Mouse (Mus musculus) neural tube, embryonic 11.5 days (tissue): Measurements from ENCODE around the gene Cdkn1c. TPM values are rescaled to one million over a fixed set of nuclear protein-coding genes. Genes with fewer than 3 reads are reported as not detected.
A peak's percentile ranks its signal among the peaks of the same experiment; 100 is the strongest.

Source experiments
- ATAC-seq: fragments of 200-750 bp; cut with Nextera tagmentation; 2 replicates; pipeline ENCODE4 v1.8.0; 2017; ENCODE audit warnings: moderate number of reproducible peaks, mild to moderate bottlenecking, moderate TSS enrichment, moderate library complexity; ENCODE audit not compliant: insufficient read depth, low FRiP score, low TSS enrichment
- DNase-seq: peaks from one replicate; pipeline ENCODE4 v3.0.0-alpha.2; 2015; ENCODE audit warnings: low spot score
- H3K27ac ChIP-seq: fragments of 300-500 bp; sonication (generic); 2 replicates; pipeline ENCODE4 v1.5.1; 2014; ENCODE audit warnings: low read depth, mild to moderate bottlenecking, low read length
- H3K27me3 ChIP-seq: fragments of 300-500 bp; sonication (generic); 2 replicates; pipeline ENCODE4 v1.6.1; 2014; ENCODE audit warnings: mild to moderate bottlenecking, low read length, mixed read lengths; ENCODE audit not compliant: control insufficient read depth, insufficient read depth
- H3K36me3 ChIP-seq: fragments of 300-500 bp; sonication (generic); 2 replicates; pipeline ENCODE4 v1.6.1; 2014; ENCODE audit warnings: mild to moderate bottlenecking, low read length, moderate library complexity, mixed read lengths; ENCODE audit not compliant: control insufficient read depth, insufficient read depth
- H3K4me1 ChIP-seq: fragments of 300-500 bp; sonication (generic); 2 replicates; pipeline ENCODE4 v1.6.1; 2014; ENCODE audit warnings: low read length, mixed read lengths; ENCODE audit not compliant: control insufficient read depth, insufficient read depth
- H3K4me2 ChIP-seq: fragments of 300-500 bp; sonication (generic); 2 replicates; pipeline ENCODE4 v1.6.1; 2014; ENCODE audit warnings: low read depth, mild to moderate bottlenecking, moderate library complexity
- H3K4me3 ChIP-seq: fragments of 300-500 bp; sonication (generic); 2 replicates; pipeline ENCODE4 v1.5.1; 2014; ENCODE audit warnings: low read depth, low read length
- H3K9ac ChIP-seq: fragments of 300-500 bp; sonication (generic); 2 replicates; pipeline ENCODE4 v1.6.1; 2014; ENCODE audit warnings: mild to moderate bottlenecking, low read length
- H3K9me3 ChIP-seq: fragments of 300-500 bp; sonication (generic); 2 replicates; pipeline ENCODE4 v1.6.1; 2016; ENCODE audit warnings: low read length; ENCODE audit not compliant: control insufficient read depth
- WGBS: fragments of 180-500 bp; shearing (Covaris S2); extraction: QIAGEN DNeasy Blood & Tissue Kit; methylation state at CpG from one replicate; pipeline ENCODE4 v1.1.7; 2014; 5-methylcytosine and 5-hydroxymethylcytosine counted together
- polyA plus RNA-seq: library from polyadenylated mRNA; unstranded; fragments of >200 nt; fragmentation: Nextera tagmentation; extraction: Ambion mirVana; gene quantifications from 2 replicates; pipeline ENCODE4 v1.2.1, GENCODE M21; 2014

Gene Cdkn1c
- polyA plus RNA-seq, 1 experiment from 2014 or later, result 1,204 TPM

- ATAC-seq, result peak; percentile 66
- no peak for DNase-seq
Observed at GRCm38 (mm10) chr7:143437231-143437893, 23.5 kb downstream of the Cdkn1c start.

GRCm38 (mm10) chr7:143433331-143433730 is 27.5 kb downstream of the Cdkn1c start:
- Histone ChIP-seq H3K4me2 (no peak overlapping the region), H3K9ac (no peak overlapping the region), H3K9me3 (no peaks in the 10 kb centered on the region), H3K4me3 (no peak overlapping the region), H3K27me3 (0 out of 2 replicates have a peak, but pooled peaks cover 4% of the 10 kb centered on the region), H3K27ac (0 out of 2 replicates have a peak overlapping the region, but pooled peaks have one; percentile 17), H3K4me1 (peaks cover 17% of the 10 kb centered on the region), H3K36me3 (no peaks in the 10 kb centered on the region)
- ATAC-seq (no peak), DNase-seq (no peak)
- 49% methylated on average over 7 of the region's 7 CpGs for WGBS

More at GRCm38 (mm10) chr7:143437231-143437893, 23.5 kb downstream of the Cdkn1c start:
- 15% methylated on average over 18 of the region's 18 CpGs for WGBS
- Histone ChIP-seq H3K4me2 (peak overlapping the region; percentile 76), H3K9me3 (no peaks in the 10 kb centered on the region), H3K9ac (peak overlapping the region; percentile 69), H3K4me3 (peak overlapping the region; percentile 39), H3K4me1 (peaks cover 21% of the 10 kb centered on the region), H3K36me3 (no peaks in the 10 kb centered on the region), H3K27me3 (0 out of 2 replicates have a peak, but pooled peaks cover 4% of the 10 kb centered on the region), H3K27ac (peak overlapping the region; percentile 51)

DNA sequence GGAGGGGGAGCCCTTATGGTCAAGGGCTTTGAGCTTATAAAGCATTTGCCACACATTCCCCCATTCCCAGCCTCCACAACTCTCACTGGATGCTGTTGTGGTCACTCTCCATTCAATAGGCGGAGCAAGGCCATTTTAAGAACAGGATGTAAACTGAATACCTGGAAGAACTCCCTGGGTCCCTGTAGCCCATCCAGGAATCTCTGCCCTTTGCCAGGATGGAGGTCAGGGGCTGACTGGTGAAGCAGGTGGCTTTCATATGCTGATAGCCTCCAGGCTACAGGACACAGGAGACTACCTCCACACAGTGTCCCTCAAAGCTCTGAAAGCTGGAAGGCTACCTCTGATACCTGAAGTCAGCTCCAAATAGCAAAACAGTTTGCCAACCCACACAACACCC is 28.2 kb downstream of the Cdkn1c start:
- no peaks in the 10 kb centered on the region for H3K9me3 ChIP-seq
- H3K4me3 ChIP-seq, result no peak overlapping the region
- H3K9ac ChIP-seq, result no peak overlapping the region
- H3K4me2 ChIP-seq, result no peak overlapping the region
- DNase-seq (no peak), ATAC-seq (no peak)
- H3K27ac ChIP-seq, result no peak overlapping the region
- H3K27me3 ChIP-seq, result 0 out of 2 replicates have a peak, but pooled peaks cover 4% of the 10 kb centered on the region
- H3K36me3 ChIP-seq, result no peaks in the 10 kb centered on the region
- 74% methylated on average over 1 of the region's 1 CpGs for WGBS
- H3K4me1 ChIP-seq, result peaks cover 13% of the 10 kb centered on the region

DNA sequence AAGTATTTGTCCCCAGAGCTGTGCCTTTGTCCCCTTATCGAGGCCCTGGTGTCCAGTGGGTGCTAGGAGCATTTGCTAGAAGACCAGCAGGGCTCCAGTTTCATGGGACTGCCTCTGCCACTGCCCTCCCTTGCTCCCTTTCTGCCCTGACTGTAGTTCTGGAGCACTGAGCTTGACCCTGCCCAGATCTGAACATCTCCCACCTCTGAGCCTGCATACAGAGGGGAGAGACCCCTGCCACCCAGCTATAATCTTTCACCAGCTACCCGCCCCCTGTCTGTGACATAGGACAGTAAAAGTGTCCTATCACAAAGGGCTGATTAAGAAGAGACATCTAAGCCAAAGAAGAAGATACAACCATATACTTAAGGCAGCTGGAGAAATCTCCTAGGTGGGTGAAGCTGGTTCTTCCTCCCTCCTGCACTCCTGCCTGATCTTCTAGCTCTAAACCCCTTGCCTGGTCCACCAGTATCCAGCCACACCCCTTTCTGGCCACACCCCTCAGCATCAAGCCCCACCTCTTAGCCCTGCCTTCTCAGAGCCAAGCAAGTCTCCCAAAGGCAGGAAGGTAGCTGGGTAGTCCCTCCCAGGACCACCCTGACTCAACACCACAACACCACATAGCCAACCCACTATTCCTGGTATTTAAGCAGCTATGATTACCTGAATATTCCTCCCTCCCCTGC is 31.9 kb downstream of the Cdkn1c start:
- peak overlapping the region; percentile 79; the same call in 1 of the 2 replicates for H3K27ac ChIP-seq
- ATAC-seq (peak; percentile 31), DNase-seq (peak; percentile 60)
- H3K9ac ChIP-seq, result peak overlapping the region; percentile 41
- H3K9me3 ChIP-seq, result no peaks in the 10 kb centered on the region
- H3K4me1 ChIP-seq, result peaks cover 11% of the 10 kb centered on the region
- no peak overlapping the region for H3K4me3 ChIP-seq
- no peaks in the 10 kb centered on the region for H3K36me3 ChIP-seq
- no peak overlapping the region for H3K4me2 ChIP-seq
- 29% methylated on average over 2 of the region's 2 CpGs for WGBS
- H3K27me3 ChIP-seq, result 0 out of 2 replicates have a peak, but pooled peaks cover 2% of the 10 kb centered on the region

DNA sequence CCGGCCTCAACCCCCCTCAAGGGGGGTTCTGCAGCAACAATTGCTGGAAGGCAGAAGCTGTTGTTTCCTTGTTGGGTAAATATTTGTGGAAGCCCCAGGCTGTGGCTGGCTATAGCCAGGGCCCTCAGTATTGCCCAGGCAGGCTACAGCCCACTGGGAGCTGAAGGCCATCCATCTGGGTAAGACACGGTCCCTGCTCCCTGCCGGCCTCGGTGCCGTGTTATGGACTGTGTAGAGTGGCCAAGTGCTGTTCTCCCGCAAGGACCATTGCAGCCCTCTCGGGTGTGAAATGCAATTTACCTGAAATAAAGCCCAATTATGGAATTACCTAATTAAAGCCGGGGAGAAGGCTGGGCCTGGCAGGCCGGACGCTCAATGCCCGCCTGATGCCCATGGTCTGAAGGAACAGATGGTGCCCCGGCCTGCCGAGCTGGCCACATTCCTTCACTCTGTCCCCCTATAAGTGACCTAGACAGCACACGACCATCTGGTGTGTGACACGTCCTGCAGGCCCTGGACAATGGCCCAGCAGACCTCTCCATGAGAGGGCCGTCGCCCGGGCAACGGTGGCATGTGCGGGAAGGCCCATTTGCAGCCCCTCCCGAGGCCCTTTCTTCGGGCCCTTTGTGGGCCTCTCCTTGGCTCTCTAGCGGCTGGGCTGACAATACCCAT is 32.6 kb downstream of the Cdkn1c start:
- Histone ChIP-seq H3K4me2 (no peak overlapping the region; the same call in 1 of the 2 replicates), H3K9ac (peak overlapping the region; percentile 41; the same call in 1 of the 2 replicates), H3K36me3 (no peaks in the 10 kb centered on the region), H3K4me1 (peaks cover 11% of the 10 kb centered on the region), H3K9me3 (no peaks in the 10 kb centered on the region), H3K27me3 (0 out of 2 replicates have a peak, but pooled peaks cover 1% of the 10 kb centered on the region), H3K27ac (peak overlapping the region; percentile 79; the same call in 1 of the 2 replicates), H3K4me3 (no peak overlapping the region)
- DNase-seq, result peak; percentile 80
- 21% methylated on average over 23 of the region's 23 CpGs for WGBS
- ATAC-seq, result peak; percentile 90

- no peak overlapping the region for H3K27ac ChIP-seq
- no peaks in the 10 kb centered on the region for H3K27me3 ChIP-seq
- 87% methylated on average over 4 of the region's 4 CpGs for WGBS
- H3K9me3 ChIP-seq, result no peaks in the 10 kb centered on the region
- H3K4me2 ChIP-seq, result no peak overlapping the region
- no peak for ATAC-seq
- no peak overlapping the region for H3K4me3 ChIP-seq
- no peak overlapping the region for H3K9ac ChIP-seq
- H3K4me1 ChIP-seq, result peaks cover 4% of the 10 kb centered on the region; the same call in 1 of the 2 replicates
- H3K36me3 ChIP-seq, result no peaks in the 10 kb centered on the region
- no peak for DNase-seq
Observed at GRCm38 (mm10) chr7:143419585-143420160, 41.2 kb downstream of the Cdkn1c start.

- Histone ChIP-seq H3K27me3 (no peaks in the 10 kb centered on the region), H3K27ac (no peak overlapping the region), H3K9me3 (no peaks in the 10 kb centered on the region), H3K36me3 (no peaks in the 10 kb centered on the region), H3K4me3 (no peak overlapping the region), H3K4me1 (peaks cover 4% of the 10 kb centered on the region; the same call in 1 of the 2 replicates), H3K9ac (no peak overlapping the region), H3K4me2 (no peak overlapping the region)
- ATAC-seq (no peak), DNase-seq (no peak)
- WGBS, result 79% methylated on average over 5 of the region's 5 CpGs
Observed at GRCm38 (mm10) chr7:143417875-143418274, 43.0 kb downstream of the Cdkn1c start.

DNA sequence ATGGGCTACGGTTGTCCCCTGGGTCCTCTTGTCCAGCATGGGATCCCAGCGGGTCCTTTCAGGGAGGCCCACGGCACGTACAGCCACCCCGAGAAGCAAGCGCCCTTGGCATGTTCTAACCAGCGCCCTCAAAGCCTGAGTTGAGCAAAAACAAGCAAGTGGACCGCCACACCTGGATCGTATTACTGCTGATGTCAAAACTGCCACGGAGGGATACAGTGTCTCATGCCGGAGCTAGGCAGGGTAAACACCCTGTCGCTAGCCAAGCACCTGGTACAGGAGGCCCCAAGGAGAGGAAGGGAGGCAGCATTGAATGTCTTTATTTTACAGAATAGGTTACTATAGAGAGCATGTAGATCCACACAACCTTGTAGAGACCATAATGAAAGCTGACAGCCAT is 44.4 kb downstream of the Cdkn1c start:
- Histone ChIP-seq H3K36me3 (no peaks in the 10 kb centered on the region), H3K9me3 (no peaks in the 10 kb centered on the region), H3K27me3 (no peaks in the 10 kb centered on the region), H3K4me3 (no peak overlapping the region), H3K4me1 (peaks cover 4% of the 10 kb centered on the region; the same call in 1 of the 2 replicates), H3K9ac (no peak overlapping the region), H3K4me2 (no peak overlapping the region), H3K27ac (no peak overlapping the region)
- 83% methylated on average over 12 of the region's 12 CpGs for WGBS
- ATAC-seq (no peak), DNase-seq (no peak)
